Comparison of ENCODE assay signal across 25 mouse cellular contexts in the genomic region with DNA sequence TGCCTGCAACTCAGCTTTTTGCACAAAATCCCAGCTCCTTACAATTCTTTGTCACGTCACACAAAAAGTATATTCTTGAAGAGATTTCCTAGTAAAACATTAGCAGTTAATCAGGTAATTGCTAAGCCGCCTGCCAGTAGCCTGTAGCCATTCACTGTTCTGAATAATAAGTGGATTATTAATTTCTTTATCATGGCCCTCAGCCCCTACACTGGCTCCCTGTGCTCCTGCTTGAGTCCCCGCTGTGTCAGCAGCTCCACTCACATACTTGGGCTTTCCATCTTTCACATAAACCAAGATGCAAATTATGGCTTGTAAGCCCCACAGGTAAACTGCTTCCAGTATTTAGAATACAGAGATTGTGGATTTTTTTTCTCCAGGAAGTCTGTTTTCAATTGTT.
A peak's percentile ranks its signal among the peaks of the same experiment; 100 is the strongest.
DNase-seq lines count a peak whose midpoint lies in the region; ATAC-seq and TF ChIP-seq lines count a peak whose summit lies in the region.
"Had no signal": no experiment of that assay in that cellular context is flagged by ENCODE, and none has a peak within 500 bp of the region (broad histone marks: within the 10 kb centered on the region; RNA-seq: fewer than 3 reads in every experiment).

No protein-coding gene starts in this region.

- peak overlapping the region; percentile 18; the same call in 1 of the 2 replicates for H3K27ac ChIP-seq in hindbrain, embryonic 14.5 days
- no peak overlapping the region for H3K27ac ChIP-seq in hindbrain, embryonic 10.5 days
- no peak overlapping the region for H3K27ac ChIP-seq in kidney, embryonic 16.5 days (ENCODE audit: low read length)
- H3K27ac ChIP-seq in midbrain, embryonic 16.5 days (ENCODE audit: low read length), result no peak overlapping the region
- no peak overlapping the region for H3K27ac ChIP-seq in midbrain, postnatal 0 days (ENCODE audit: low read depth, low read length)
- H3K27ac ChIP-seq: embryonic facial prominence, embryonic 12.5 days; embryonic facial prominence, embryonic 15.5 days; forebrain, embryonic 12.5 days; forebrain, embryonic 15.5 days; intestine, embryonic 15.5 days had no signal

- H3K9me3 ChIP-seq in hindbrain, embryonic 14.5 days (ENCODE audit: control insufficient read depth, low read length), result no peaks in the 10 kb centered on the region
- no peaks in the 10 kb centered on the region for H3K9me3 ChIP-seq in hindbrain, embryonic 10.5 days
- no peaks in the 10 kb centered on the region; the same call in 1 of the 2 replicates for H3K9me3 ChIP-seq in kidney, embryonic 16.5 days (ENCODE audit: low read length)
- H3K9me3 ChIP-seq in midbrain, embryonic 16.5 days (replicated peaks; ENCODE audit: control insufficient read depth, low read length, poor library complexity, severe bottlenecking), result no peaks in the 10 kb centered on the region
- no peaks in the 10 kb centered on the region for H3K9me3 ChIP-seq in midbrain, postnatal 0 days (ENCODE audit: low read length)
- H3K9me3 ChIP-seq: embryonic facial prominence, embryonic 12.5 days; embryonic facial prominence, embryonic 15.5 days; forebrain, embryonic 12.5 days; forebrain, embryonic 15.5 days; G1E; intestine, embryonic 15.5 days had no signal

- WGBS in hindbrain, embryonic 14.5 days, result 60% methylated on average over 3 of the region's 3 CpGs
- 84% methylated on average over 3 of the region's 3 CpGs for WGBS in hindbrain, embryonic 10.5 days
- 70% methylated on average over 3 of the region's 3 CpGs for WGBS in kidney, embryonic 16.5 days
- WGBS in midbrain, embryonic 16.5 days, result 50% methylated on average over 3 of the region's 3 CpGs
- WGBS in midbrain, postnatal 0 days, result 53% methylated on average over 3 of the region's 3 CpGs

- H3K4me2 ChIP-seq in hindbrain, embryonic 14.5 days (replicated peaks), result no peak overlapping the region
- H3K4me2 ChIP-seq in kidney, embryonic 16.5 days (replicated peaks; ENCODE audit: low read depth, low read length), result no peak overlapping the region
- H3K4me2 ChIP-seq in midbrain, embryonic 16.5 days (ENCODE audit: low read length), result no peak overlapping the region
- no peak overlapping the region for H3K4me2 ChIP-seq in midbrain, postnatal 0 days (ENCODE audit: low read depth, low read length, poor library complexity, severe bottlenecking)
- H3K4me2 ChIP-seq: embryonic facial prominence, embryonic 12.5 days; embryonic facial prominence, embryonic 15.5 days; forebrain, embryonic 12.5 days; forebrain, embryonic 15.5 days; heart, embryonic 11.5 days; intestine, embryonic 15.5 days had no signal

- DNase-seq in hindbrain, embryonic 14.5 days (ENCODE audit: low spot score), result no peak
- DNase-seq in hindbrain, embryonic 10.5 days (ENCODE audit: low spot score), result no peak
- no peak for DNase-seq in kidney, postnatal 14 days
- DNase-seq in midbrain, postnatal 0 days (ENCODE audit: low spot score), result no peak
- DNase-seq: adrenal gland, postnatal 10 days; adrenal gland, postnatal 36 days; B cell, adult 2 months; cerebellum, adult 11 months; cerebellum, adult 2 months; cerebellum, adult 9-11 months; cerebellum, postnatal 25 days; gastrocnemius, postnatal 10 days; heart, adult 11 months had no signal

- no peaks in the 10 kb centered on the region for H3K36me3 ChIP-seq in hindbrain, embryonic 14.5 days (replicated peaks; ENCODE audit: control insufficient read depth, insufficient read depth)
- H3K36me3 ChIP-seq in hindbrain, embryonic 10.5 days, result no peaks in the 10 kb centered on the region
- H3K36me3 ChIP-seq in kidney, embryonic 16.5 days (ENCODE audit: insufficient read depth, low read length), result no peaks in the 10 kb centered on the region
- no peaks in the 10 kb centered on the region for H3K36me3 ChIP-seq in midbrain, embryonic 16.5 days (ENCODE audit: control insufficient read depth, insufficient read depth, low read length)
- H3K36me3 ChIP-seq in midbrain, postnatal 0 days (ENCODE audit: insufficient read depth, low read length), result no peaks in the 10 kb centered on the region
- H3K36me3 ChIP-seq: embryonic facial prominence, embryonic 12.5 days; embryonic facial prominence, embryonic 15.5 days; forebrain, embryonic 12.5 days; forebrain, embryonic 15.5 days; G1E; intestine, embryonic 15.5 days had no signal

- H3K9ac ChIP-seq in hindbrain, embryonic 14.5 days, result no peak overlapping the region
- no peak overlapping the region for H3K9ac ChIP-seq in kidney, embryonic 16.5 days (replicated peaks; ENCODE audit: low read length)
- no peak overlapping the region for H3K9ac ChIP-seq in midbrain, embryonic 16.5 days (ENCODE audit: low read depth, low read length)
- H3K9ac ChIP-seq in midbrain, postnatal 0 days (replicated peaks; ENCODE audit: low read length, poor library complexity, severe bottlenecking), result no peak overlapping the region
- H3K9ac ChIP-seq: embryonic facial prominence, embryonic 12.5 days; embryonic facial prominence, embryonic 15.5 days; forebrain, embryonic 12.5 days; forebrain, embryonic 15.5 days; intestine, embryonic 15.5 days had no signal

- no peaks in the 10 kb centered on the region for H3K27me3 ChIP-seq in hindbrain, embryonic 14.5 days (ENCODE audit: control insufficient read depth, insufficient read depth, low read length)
- no peaks in the 10 kb centered on the region for H3K27me3 ChIP-seq in hindbrain, embryonic 10.5 days (ENCODE audit: insufficient read depth, poor library complexity, severe bottlenecking)
- no peaks in the 10 kb centered on the region for H3K27me3 ChIP-seq in kidney, embryonic 16.5 days (ENCODE audit: insufficient read depth, low read length)
- no peaks in the 10 kb centered on the region for H3K27me3 ChIP-seq in midbrain, embryonic 16.5 days (ENCODE audit: control insufficient read depth, insufficient read depth, low read depth, low read length)
- no peaks in the 10 kb centered on the region for H3K27me3 ChIP-seq in midbrain, postnatal 0 days (ENCODE audit: insufficient read depth, low read length)
- H3K27me3 ChIP-seq: CH12.LX; embryonic facial prominence, embryonic 12.5 days; embryonic facial prominence, embryonic 15.5 days; forebrain, embryonic 12.5 days; forebrain, embryonic 15.5 days; intestine, embryonic 15.5 days; Patski had no signal

- H3K4me1 ChIP-seq in hindbrain, embryonic 14.5 days (replicated peaks; ENCODE audit: control insufficient read depth, insufficient read depth, low read length), result no peaks in the 10 kb centered on the region
- H3K4me1 ChIP-seq in hindbrain, embryonic 10.5 days (replicated peaks), result no peaks in the 10 kb centered on the region
- no peaks in the 10 kb centered on the region for H3K4me1 ChIP-seq in kidney, embryonic 16.5 days (ENCODE audit: insufficient read depth, low read length)
- H3K4me1 ChIP-seq in midbrain, embryonic 16.5 days (ENCODE audit: control insufficient read depth, insufficient read depth, low read length), result peaks cover 3% of the 10 kb centered on the region; the same call in 1 of the 2 replicates
- H3K4me1 ChIP-seq in midbrain, postnatal 0 days (ENCODE audit: insufficient read depth, low read length), result no peaks in the 10 kb centered on the region
- H3K4me1 ChIP-seq: embryonic facial prominence, embryonic 12.5 days; embryonic facial prominence, embryonic 15.5 days; forebrain, embryonic 12.5 days; forebrain, embryonic 15.5 days; intestine, embryonic 15.5 days had no signal

- no peak overlapping the region for H3K4me3 ChIP-seq in hindbrain, embryonic 14.5 days (replicated peaks; ENCODE audit: low read length)
- no peak overlapping the region for H3K4me3 ChIP-seq in hindbrain, embryonic 10.5 days
- H3K4me3 ChIP-seq in kidney, embryonic 16.5 days (ENCODE audit: low read length), result no peak overlapping the region
- H3K4me3 ChIP-seq in midbrain, embryonic 16.5 days (ENCODE audit: low read depth, low read length), result no peak overlapping the region
- no peak overlapping the region for H3K4me3 ChIP-seq in midbrain, postnatal 0 days (ENCODE audit: low read depth, low read length)
- H3K4me3 ChIP-seq: embryonic facial prominence, embryonic 12.5 days; embryonic facial prominence, embryonic 15.5 days; forebrain, embryonic 12.5 days; forebrain, embryonic 15.5 days; intestine, embryonic 15.5 days had no signal

- no peak for TF ChIP-seq CTCF in midbrain, postnatal 0 days (IDR thresholded peaks at IDR 0.05)

- no peak for ATAC-seq in hindbrain, embryonic 14.5 days (ENCODE audit: low FRiP score)
- peak; percentile 61; the same call in 1 of the 2 replicates for ATAC-seq in kidney, embryonic 16.5 days (ENCODE audit: low FRiP score, low TSS enrichment)
- peak; percentile 80; the same call in 1 of the 2 replicates for ATAC-seq in midbrain, embryonic 16.5 days
- ATAC-seq in midbrain, postnatal 0 days (ENCODE audit: low FRiP score), result no peak
- ATAC-seq: forebrain, embryonic 15.5 days; hindbrain, embryonic 16.5 days; intestine, embryonic 15.5 days; Patski had no signal

Comparison
In these comparisons a context has a peak if more than half of its experiments do, and no peak if none do; other contexts are left out.
1. ATAC-seq: peak in kidney, embryonic 16.5 days (single experiment) and midbrain, embryonic 16.5 days (single experiment); none in hindbrain, embryonic 14.5 days (single experiment) and midbrain, postnatal 0 days (single experiment).